Mouse (Mus musculus) adrenal gland, postnatal 36 days (tissue): ENCODE measurements around the gene Camta1. TPM values are rescaled to one million over a fixed set of nuclear protein-coding genes. Genes with fewer than 3 reads are reported as not detected.
"Not testable (repeated sequence)": the region's sequence is repeated elsewhere in the genome, so short reads cannot be mapped to it uniquely, and the experiment has no call there.

Source experiments
- DNase-seq, 2 experiments: peaks; one replicate each; pipeline ENCODE4 v3.0.0; 2021; ENCODE audit warnings: mixed read lengths in 1 of 2
- total RNA-seq, 2 experiments: library from RNA; stranded (reverse); gene quantifications; 2 replicates each; pipeline ENCODE4 v1.2.3; 2021

The Camta1 gene
- total RNA-seq, 2 experiments from 2014 or later = 28.7 to 33.3 TPM

DNA sequence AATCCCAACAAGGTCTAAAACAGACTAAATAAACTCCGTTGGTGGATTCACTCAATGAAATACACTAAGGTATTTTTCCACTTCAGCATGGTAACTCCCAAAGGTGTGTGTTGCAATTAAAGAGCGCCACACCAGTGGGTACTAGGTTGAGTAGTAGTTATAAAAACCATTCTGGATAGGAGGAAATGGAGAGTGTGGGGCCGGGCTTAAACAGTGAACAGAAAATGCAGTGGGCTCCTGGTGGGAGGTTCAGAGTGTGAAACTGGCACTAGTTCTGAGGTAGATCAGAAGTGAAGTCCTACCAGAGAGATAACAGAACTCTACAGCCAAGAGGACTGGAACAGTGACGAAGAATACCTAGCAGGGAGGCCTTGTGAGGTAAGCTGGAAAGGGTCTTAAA, 803.0 kb downstream of the Camta1 start:
- DNase-seq = no peak

DNA sequence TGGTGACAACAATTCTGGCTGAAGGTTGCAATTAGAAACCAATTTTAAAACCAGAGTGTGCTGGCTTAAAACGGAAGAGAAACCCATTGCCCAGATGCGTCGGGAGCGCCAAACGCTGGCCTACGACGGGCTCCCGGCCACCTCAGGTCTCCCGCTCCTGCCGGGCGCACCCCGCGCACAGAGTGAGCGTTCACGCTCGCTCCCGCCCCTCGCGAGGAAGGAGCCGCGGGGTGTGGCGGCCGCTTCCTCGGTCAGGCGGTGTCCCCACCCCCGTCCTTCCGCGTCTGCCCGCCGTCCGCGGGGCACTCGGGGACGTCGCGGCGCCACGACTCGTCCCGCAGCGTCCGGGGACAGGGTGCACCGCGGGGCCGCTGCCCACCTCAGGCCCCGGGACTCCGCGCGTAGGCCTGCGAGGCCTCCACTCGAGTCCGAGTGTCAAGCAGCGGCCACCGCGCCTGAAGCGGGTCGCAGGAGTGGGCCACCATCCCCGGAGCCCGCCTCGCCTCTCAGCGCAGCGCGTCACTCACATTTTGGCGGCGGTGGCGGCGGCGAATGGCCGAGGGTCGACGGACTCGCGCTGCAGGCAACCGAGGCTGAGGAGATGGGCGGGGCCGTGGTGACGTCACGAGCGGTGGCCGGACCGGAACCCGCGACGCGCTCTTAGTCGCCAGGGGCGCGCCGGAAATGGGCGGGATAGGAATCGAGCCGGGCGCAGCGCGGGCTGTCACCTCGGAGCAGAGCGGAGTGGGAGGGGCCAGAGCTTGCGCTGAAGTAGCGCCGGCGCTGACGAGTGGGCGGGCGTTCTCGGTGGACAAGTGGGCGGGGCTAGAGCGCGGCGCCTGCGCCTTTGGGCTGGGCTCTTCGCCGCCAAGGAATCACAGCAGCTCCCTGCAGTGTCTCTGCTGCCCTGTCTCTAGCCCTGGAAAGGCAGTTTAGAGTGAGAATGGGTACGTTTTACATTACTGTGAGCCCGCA, 804.0 kb downstream of the Camta1 start, which contains the start of gene Vamp3:
Gene Vamp3 (minus strand): TSS at position 617 of the 975 bp plus-strand sequence.
- DNase-seq = peak; percentile 99 to 100

DNA sequence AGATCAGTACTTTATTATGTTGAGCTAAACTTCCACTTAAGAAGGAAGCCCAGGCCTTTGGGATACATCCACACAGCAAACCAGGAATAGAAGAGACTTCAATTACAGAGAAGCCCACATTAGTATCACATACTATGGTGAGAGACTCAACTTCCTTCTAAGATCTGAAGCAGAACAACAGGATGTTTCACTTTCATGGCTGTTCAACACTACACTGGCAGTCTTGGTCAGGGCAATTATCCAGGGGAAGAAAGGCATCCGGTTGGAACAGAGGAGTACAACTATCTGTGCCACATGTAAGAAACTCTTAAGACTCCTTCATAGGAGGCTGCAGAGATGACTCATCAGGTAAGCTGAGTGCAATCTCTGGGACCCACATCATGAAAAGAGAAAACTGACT, 810.5 kb downstream of the Camta1 start:
- no peak for DNase-seq

DNA sequence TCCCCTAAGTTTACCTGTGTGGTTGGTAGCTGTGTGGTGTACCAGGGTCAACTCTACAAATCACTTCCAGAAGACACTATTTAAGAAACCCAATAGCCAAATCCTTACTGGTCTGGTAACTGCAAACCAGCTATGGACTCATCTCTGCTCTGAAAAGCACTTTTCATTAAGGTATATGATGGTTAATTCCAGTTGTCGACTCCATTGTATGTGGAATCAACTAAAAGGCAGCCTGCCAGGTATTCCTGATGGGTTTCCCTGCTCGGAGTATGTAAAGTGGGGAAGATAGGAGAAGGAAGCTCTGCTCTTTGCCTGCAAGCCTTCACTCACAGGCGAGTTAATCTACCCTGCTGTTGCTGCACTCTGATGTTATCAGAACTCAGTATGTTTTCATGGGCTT, 815.2 kb downstream of the Camta1 start:
- no peak for DNase-seq

DNA sequence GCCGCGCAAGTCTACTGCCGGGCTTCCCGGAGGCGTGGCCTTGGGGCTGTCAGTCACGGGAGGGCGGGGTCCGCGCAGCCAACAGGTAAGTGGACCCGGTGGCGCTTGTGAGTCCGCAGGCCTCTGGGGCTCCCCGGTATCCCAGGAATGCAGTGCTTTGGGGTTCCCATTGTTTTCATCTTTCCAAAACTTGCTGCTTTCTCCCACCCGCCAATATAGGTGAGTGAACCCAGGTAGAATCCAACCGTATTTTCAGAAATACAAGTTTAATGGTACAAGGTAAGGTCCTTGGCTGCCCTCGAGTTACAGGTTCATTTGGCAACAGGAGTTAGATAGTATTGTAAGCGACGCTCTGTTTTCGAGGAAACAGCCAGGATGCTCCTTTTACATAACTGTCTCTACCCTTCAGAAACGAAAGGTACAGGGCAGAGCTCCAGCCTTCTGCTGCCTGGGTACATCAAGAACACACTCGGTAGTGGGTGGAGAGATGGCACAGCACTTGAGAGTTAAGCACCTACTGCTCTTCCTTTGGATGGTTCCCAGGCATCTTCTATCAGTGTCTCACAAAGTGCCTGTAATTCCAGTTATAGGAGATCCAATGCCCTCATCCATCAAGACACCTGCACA, 816.6 kb downstream of the Camta1 start:
- peak in 1 of 2 experiments; percentile 15 for DNase-seq

DNA sequence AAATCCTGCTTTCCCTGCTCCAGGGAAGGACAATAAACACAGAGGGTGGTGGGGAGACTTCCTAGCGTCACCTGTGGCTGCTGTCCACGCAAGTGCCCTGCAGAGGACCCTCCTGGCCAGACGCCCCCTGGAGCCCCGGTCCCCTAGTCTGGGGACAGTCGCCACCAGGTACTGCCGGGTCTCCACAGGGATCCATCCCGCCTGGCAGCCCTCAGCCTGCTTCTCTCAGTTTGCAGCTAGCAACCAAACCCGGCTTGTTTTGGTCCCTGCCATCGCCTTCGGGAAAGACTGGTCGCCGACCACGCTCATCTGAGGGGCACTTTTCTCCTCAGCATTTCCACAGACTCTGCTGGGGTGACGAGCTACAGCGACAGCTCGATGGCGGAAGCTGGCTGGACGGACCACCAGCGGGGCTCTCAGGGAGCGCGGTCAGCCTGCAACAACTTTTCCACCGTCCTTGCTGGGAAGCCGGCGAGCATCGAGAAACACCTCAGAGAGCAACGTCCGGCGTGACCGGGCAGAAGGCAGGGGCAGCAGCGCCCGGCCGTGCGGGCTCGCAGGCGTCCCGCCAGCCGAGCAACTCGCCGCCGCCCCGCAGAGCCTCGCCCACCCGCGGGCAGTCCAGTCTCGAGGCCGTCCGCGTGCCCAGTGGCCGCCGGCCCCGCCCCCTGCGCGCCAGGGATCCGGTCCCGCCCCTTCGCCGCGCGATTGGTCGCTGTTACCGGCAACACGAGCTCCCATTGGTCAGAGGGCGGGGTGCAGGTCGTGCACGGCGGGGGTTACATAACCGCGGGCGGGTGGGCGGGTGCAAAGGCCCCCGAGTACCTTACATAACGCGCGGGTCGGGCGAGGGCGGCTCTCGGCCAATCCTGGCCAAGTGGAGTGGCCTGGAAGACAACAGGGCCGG, 817.4 kb downstream of the Camta1 start, which contains the start of gene Per3:
Gene Per3 (minus strand): TSS at position 629 of the 907 bp plus-strand sequence.
- DNase-seq = peak; percentile 99

DNA sequence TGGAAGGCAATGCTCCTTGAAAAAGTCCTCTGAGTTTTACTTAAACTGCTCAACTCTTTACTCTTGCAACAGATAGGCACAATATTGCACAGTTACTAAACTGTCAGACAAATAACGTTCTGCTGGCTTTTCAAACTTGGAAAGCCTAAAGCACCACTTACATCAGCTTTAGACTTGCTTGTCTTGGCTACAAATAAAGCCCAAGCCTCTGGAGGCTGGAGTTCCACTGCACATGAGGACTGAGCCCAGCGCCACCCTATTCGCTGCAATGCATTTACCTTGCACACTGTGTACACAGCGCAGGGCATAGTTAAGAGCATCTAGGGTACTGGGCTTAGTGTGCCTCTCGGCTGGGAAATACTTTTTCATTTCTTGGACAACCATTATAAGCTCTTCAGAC, 818.4 kb downstream of the Camta1 start:
- DNase-seq = peak; percentile 17 to 42

DNA sequence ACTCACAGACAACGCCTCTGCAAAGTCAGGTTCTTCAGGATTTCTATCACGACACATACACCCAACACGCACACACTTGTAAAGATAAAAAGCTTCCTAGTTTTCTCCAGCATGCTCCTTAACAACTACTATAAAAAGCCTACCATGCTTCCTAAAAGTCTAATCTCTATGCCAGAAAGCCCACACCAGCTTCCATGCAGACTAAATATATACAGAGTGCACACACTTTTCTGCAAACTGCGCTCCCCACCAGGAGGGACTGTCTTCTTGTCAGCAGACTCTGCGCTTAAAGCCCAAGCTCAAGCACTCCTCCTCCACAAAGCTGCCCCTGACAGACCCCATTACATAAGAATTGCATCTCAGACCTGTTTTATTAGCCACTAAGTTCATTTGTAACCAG, 820.2 kb downstream of the Camta1 start:
- DNase-seq = no peak

DNA sequence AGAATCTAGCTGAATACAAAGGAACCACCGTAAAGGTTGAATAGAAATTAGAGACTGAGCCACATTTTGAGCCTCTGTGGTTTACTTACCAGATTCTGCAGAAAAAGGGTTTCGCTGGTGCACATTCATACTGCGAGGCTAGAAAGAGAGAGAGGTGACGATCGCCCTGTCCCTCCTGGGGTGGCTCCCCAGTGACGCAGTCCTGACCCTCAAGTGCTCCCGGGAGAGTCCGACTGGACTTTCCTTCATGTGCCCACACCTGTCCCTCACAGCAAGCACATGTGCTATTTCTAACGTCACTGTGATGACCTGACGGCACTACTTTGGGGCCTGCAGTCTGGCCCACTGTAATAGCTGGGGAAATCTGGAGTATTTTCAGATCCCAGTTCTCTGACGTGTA, 823.9 kb downstream of the Camta1 start:
- DNase-seq = no peak

DNA sequence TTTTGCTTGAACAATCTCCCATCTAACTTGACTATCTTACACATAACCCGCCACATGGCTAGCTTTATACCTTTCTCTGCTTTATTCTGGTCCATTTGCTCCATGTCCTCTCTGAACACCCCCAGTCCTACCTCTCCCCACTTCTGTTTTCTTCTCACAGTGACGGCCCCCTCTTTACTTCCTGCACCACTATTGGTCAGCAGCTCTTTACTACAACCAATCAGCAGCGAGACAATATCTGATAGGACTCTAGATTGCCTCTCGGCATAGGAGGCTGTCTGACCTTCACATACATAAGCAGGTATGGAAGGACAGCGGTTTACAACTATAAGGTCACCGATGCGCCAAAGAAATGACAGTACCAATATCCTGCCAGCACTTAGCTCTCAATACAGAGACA, 825.2 kb downstream of the Camta1 start:
- DNase-seq = no peak

DNA sequence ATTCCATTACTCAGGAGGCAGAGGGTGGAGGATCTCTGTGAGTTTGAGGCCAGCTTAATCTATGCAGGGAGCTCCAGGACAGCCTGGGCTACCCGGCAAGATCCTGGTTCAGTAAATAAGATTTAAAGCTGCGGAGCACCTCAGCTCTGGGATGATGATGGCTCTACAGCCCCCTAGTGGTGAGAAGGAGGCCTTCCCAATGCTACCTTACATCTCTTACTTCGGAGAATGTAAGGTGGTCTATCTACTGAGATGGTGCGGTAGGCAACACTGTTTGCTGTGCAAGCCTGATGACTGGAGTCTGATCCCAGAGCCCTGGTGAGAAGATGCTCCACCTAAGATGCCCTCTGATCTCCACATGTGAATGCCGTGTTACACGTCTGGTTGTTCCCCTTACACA, 834.7 kb downstream of the Camta1 start:
- peak in 1 of 2 experiments; percentile 29 for DNase-seq

DNA sequence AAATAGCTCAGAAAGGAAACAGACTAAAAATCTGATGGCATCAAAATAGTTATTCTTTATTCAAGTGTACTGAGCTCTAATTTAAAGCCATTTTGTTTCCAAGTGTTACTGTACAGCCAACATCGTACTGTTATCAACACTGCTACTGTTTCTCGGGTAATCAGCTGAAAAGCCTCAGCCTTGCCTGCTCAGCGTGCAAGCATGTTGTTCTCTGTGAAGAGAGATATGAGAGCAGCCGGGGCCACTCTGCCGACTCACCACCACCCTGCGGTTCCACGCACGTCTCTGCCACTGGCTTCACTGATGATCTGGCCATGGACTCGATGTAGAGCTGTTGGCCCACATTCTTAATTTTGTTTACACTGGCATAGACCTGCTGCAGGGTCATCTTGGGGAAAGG, 837.5 kb downstream of the Camta1 start:
- DNase-seq = no peak

DNA sequence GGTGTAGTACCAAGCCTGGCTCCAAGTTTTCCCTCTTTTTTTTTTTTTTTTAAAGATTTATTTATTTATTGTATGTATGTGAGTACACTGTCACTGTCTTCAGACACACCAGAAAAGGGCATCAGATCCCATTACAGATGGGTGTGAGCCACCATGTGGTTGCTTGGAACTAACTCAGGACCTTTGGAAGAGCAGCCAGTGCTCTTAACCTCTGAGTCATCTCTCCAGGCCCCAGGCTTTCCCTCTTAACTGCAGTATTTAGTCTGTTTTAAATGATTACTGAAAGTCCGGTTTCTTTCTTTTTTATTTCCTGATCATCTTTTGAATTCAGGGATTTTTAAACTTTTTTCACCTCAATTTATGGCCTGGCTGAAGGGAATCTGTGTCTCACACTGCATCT, 844.3 kb downstream of the Camta1 start:
- DNase-seq = not testable (repeated sequence)

DNA sequence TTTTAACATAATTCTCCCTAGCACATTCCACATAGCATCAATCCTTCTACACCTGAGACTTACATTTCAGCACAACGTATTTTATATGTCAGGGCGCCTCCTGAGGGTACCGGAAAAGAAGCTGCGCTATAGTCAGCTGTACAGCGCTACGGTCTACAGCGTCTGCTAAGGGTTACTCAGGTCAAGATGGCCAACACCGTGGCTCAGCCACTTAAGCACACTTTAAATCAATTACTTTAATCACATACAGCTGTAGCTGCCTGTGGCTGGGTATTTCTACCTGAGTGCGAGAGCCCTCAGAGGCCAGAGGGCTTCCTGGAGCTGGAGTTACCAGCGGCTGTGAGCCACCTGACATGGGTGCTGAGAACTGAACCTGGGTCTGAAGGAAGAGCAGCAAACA, 845.7 kb downstream of the Camta1 start:
- no peak for DNase-seq

DNA sequence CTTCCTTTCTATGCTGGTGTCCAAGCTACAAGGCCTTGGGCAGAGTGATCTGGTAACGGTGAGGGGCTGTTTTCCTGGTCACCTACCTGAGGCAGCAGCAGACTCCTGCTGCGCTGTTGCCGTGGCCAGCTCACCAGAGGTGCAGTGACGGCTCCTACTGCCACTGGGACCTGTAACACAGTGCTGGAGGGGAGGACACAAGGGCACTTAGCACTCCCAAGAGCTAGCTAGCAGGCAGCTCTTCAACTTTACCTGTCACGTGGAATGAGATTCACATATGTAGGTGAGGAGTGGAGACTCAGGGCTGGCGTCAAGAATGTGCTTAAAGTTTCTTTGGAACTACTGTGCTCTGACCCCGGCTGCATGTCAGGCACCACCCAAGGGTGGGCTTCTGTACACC, 851.4 kb downstream of the Camta1 start:
- DNase-seq = no peak

DNA sequence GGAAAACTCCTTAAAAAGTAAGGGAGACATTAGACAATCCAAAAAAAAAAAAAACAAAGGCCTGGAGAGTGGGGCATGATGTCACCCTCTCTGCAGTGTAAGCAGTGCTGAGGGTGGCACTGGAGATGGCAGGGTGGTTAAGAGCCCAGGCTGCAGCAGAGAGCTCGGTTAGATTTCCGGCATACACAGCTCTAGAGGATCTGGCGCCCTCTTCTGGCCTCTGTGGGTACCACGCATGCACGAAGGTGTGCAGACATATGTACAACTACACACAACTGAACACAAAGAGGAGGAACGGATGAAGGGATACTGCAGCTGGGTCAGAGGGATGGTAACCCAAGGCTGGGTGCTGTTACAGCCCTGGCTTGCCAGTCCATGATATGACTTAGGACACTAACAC, 854.7 kb downstream of the Camta1 start:
- DNase-seq = peak; percentile 44 to 62

DNA sequence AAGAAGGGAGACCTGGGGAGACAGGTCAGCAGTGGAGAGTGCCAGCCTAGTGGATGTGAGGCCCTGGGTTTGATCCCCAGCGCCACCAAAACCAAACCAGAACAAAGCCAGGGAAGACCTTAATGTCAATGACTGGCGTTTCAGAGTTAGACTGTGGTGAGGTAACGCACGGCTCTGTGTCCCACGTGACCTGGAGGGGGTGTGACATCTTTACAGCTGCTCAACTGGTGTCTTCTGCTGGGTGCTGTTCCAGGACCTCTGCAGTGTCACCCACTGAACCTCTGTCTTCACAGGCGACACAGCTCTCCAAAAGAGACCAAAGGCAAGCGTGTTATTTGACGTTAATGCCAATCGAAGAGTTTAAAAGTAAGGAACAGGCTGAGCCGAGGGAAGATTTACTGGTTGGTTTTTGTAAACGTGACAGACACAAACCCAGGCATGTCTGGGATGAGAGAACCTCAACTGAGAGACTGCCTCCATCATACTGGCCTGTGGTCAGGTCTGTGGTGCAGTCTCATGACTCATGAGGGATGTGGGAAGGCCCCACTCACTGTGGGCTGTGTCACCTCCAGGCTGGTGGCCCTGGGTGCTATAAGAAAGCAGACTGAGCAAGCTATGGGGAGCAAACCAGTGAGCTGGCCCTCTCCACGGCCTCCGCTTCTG, 855.9 kb downstream of the Camta1 start:
- DNase-seq = no peak

DNA sequence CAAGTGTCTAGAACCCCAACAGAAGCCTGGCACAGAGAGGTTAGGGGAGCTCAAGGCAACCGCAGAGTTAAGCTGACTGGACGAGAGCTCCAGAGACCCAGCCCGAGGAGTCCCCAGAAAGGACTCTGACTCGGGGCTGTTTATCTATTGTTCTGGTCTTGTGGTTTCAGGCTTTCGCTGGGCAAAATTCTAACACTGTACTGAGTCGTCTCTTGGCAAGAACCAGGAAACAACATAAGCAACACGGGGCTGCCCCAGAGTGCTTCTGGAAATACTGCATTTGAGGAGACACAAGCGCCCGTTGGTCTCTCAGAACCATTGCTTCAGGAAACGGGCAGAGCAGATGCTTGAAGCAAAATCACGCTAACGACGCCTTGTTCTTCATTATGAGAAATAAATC, 860.3 kb downstream of the Camta1 start:
- no peak for DNase-seq

DNA sequence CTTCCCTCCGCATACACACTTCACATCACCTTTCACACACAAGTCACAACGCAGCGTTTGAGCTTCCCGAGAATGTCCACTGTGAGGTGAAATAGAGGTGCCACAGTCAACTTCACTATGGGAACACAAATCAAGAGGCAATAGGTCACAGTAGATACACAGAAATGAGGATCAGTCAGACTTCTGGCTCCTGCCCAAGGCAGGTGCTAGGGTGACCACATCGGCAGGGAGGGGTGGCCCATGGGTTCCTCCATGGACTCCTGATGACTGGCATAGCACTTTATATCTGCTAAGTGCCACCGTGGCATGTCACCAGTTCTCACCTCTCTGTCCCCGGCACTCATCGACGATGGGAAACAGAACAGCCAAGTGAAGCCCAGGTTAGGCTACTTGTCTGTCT, 863.0 kb downstream of the Camta1 start:
- DNase-seq = no peak

DNA sequence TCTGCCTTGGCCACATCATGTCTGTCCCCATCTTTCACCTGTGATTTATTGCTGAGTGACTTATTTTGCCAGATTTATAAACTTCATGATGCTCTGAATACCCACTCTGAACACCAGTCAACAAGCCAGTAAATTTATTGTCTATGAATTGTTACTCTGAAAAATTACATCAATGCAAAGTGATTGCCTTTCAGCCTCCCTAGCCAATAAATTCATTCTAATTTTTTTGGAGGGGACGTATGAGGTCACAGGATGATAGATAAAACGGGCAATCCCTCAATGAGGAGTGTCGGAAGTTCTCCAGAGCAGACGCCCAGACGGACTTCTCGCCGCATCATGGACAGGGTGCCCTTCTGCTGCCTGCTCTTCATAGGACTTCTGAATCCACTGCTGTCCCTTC, 864.9 kb downstream of the Camta1 start, which contains the start of gene Uts2:
Gene Uts2 (plus strand): TSS at position 301 of the 400 bp plus-strand sequence.
- DNase-seq = no peak

DNA sequence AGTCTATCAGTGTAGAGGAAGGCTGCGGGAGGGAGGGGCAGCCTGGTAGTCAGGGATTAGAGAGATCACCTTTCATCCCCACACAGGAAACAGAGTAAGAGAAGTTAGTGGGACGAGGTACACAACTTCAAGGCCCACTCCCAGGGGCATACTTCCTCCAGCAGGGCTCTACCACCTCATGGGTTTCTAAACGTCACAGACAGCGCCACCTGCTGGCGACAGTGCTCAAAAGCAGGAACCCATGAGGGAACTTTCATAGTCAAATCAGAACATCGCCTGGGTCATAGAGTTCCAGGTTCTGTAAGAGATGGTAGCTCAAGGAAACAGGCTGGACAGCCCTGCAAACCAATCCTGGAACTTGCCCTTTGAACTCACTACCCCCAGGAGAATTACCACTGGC, 871.5 kb downstream of the Camta1 start:
- DNase-seq = peak; percentile 36 to 64

DNA sequence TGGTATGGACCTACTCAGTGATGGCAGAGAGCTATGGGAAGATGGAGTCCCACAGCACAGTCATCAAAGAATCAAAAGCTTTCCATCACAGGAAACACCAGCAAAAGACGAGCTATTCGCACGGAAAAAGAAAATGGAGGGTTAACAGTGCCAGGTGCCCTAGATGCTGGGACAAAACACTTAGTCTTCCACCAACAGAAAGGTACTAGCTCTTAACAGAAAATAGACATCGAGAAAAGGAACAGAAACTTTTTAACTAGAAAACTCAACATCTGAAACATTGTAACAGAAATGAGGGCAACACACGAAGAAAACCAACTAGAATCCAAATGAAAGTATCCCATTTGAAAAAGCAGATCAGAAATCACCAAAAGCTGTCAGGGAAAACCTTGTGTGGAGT, 881.5 kb downstream of the Camta1 start:
- no peak for DNase-seq
